Mouse (Mus musculus): ENCODE measurements at regions not wholly inside any gene's neighbourhood (a gene's known extent, or its start where the extent isn't known, plus 50 kb on each side); places are given as distances from the start of the nearest gene placed in this dataset.

- Histone ChIP-seq H3K9me3 (ENCODE audit: low read length) (no peaks in the 10 kb centered on the region), H3K4me1 (ENCODE audit: insufficient read depth) (no peaks in the 10 kb centered on the region), H3K4me3 (ENCODE audit: low read depth, low read length) (no peak overlapping the region), H3K27me3 (ENCODE audit: insufficient read depth, low read length) (no peaks in the 10 kb centered on the region), H3K9ac (replicated peaks) (no peak overlapping the region), H3K36me3 (replicated peaks; ENCODE audit: insufficient read depth, low read length) (no peaks in the 10 kb centered on the region), H3K4me2 (ENCODE audit: low read depth, low read length) (no peak overlapping the region), H3K27ac (ENCODE audit: low read depth) (no peak overlapping the region)
- TF ChIP-seq CTCF (IDR thresholded peaks at IDR 0.05; ENCODE audit: low read depth) (no peak), EP300 (IDR thresholded peaks at IDR 0.05; ENCODE audit: low read depth) (no peak)
- 80% methylated on average over 1 of the region's 1 CpGs for WGBS (ENCODE audit: insufficient replicate concordance)
- no peak for ATAC-seq
- DNase-seq: no peak
Measured at GRCm38 (mm10) chr16:78877941-78878340, 52.8 kb upstream of the Chodl start.

GRCm38 (mm10) chr16:78859006-78859405 lies 71.7 kb upstream of the Chodl start:
- no peak for ATAC-seq
- 70% methylated on average over 4 of the region's 4 CpGs for WGBS (ENCODE audit: insufficient replicate concordance)
- TF ChIP-seq EP300 (IDR thresholded peaks at IDR 0.05; ENCODE audit: low read depth) (no peak), CTCF (IDR thresholded peaks at IDR 0.05; ENCODE audit: low read depth) (no peak)

GRCm38 (mm10) chr16:78830957-78831356 lies 99.8 kb upstream of the Chodl start:
- H3K4me3 ChIP-seq (ENCODE audit: low read depth, low read length): no peak overlapping the region
- WGBS (ENCODE audit: insufficient replicate concordance): 67% methylated on average over 7 of the region's 7 CpGs
- H3K36me3 ChIP-seq (replicated peaks; ENCODE audit: insufficient read depth, low read length): no peaks in the 10 kb centered on the region
- no peak for DNase-seq
- H3K9ac ChIP-seq (replicated peaks): no peak overlapping the region
- ATAC-seq: no peak
- TF ChIP-seq CTCF (IDR thresholded peaks at IDR 0.05; ENCODE audit: low read depth) (no peak), EP300 (IDR thresholded peaks at IDR 0.05; ENCODE audit: low read depth) (no peak)
- H3K27me3 ChIP-seq (ENCODE audit: insufficient read depth, low read length): no peaks in the 10 kb centered on the region
- no peaks in the 10 kb centered on the region for H3K4me1 ChIP-seq (ENCODE audit: insufficient read depth)
- H3K9me3 ChIP-seq (ENCODE audit: low read length): no peaks in the 10 kb centered on the region
- H3K27ac ChIP-seq (ENCODE audit: low read depth): no peak overlapping the region
- no peak overlapping the region for H3K4me2 ChIP-seq (ENCODE audit: low read depth, low read length)

More at GRCm38 (mm10) chr16:78859006-78859405, 71.7 kb upstream of the Chodl start:
- H3K4me3 ChIP-seq (ENCODE audit: low read depth, low read length): no peak overlapping the region
- H3K9me3 ChIP-seq (ENCODE audit: low read length): no peaks in the 10 kb centered on the region
- no peaks in the 10 kb centered on the region for H3K4me1 ChIP-seq (ENCODE audit: insufficient read depth)
- no peak for DNase-seq
- no peak overlapping the region for H3K9ac ChIP-seq (replicated peaks)
- H3K27ac ChIP-seq (ENCODE audit: low read depth): no peak overlapping the region
- no peaks in the 10 kb centered on the region for H3K27me3 ChIP-seq (ENCODE audit: insufficient read depth, low read length)
- no peaks in the 10 kb centered on the region for H3K36me3 ChIP-seq (replicated peaks; ENCODE audit: insufficient read depth, low read length)
- no peak overlapping the region for H3K4me2 ChIP-seq (ENCODE audit: low read depth, low read length)

GRCm38 (mm10) chr16:78827739-78828138 lies 103.0 kb upstream of the Chodl start:
- H3K4me3 ChIP-seq (ENCODE audit: low read depth, low read length): no peak overlapping the region
- no peaks in the 10 kb centered on the region for H3K36me3 ChIP-seq (replicated peaks; ENCODE audit: insufficient read depth, low read length)
- no peaks in the 10 kb centered on the region for H3K9me3 ChIP-seq (ENCODE audit: low read length)
- DNase-seq (no peak), ATAC-seq (no peak)
- no peaks in the 10 kb centered on the region for H3K4me1 ChIP-seq (ENCODE audit: insufficient read depth)
- H3K27ac ChIP-seq (ENCODE audit: low read depth): no peak overlapping the region
- no peaks in the 10 kb centered on the region for H3K27me3 ChIP-seq (ENCODE audit: insufficient read depth, low read length)
- no peak overlapping the region for H3K9ac ChIP-seq (replicated peaks)
- TF ChIP-seq CTCF (IDR thresholded peaks at IDR 0.05; ENCODE audit: low read depth) (no peak), EP300 (IDR thresholded peaks at IDR 0.05; ENCODE audit: low read depth) (no peak)
- no peak overlapping the region for H3K4me2 ChIP-seq (ENCODE audit: low read depth, low read length)
- WGBS (ENCODE audit: insufficient replicate concordance): 40% methylated on average over 3 of the region's 3 CpGs

GRCm38 (mm10) chr16:78790064-78790463 lies 140.7 kb upstream of the Chodl start:
- WGBS (ENCODE audit: insufficient replicate concordance): 76% methylated on average over 2 of the region's 2 CpGs
- H3K4me1 ChIP-seq (ENCODE audit: insufficient read depth): no peaks in the 10 kb centered on the region
- no peak overlapping the region for H3K27ac ChIP-seq (ENCODE audit: low read depth)
- H3K9me3 ChIP-seq (ENCODE audit: low read length): no peaks in the 10 kb centered on the region
- no peak overlapping the region for H3K4me2 ChIP-seq (ENCODE audit: low read depth, low read length)
- H3K27me3 ChIP-seq (ENCODE audit: insufficient read depth, low read length): no peaks in the 10 kb centered on the region
- no peak for TF ChIP-seq EP300 (IDR thresholded peaks at IDR 0.05; ENCODE audit: low read depth)
- no peak for TF ChIP-seq CTCF (IDR thresholded peaks at IDR 0.05; ENCODE audit: low read depth)
- ATAC-seq: no peak
- H3K36me3 ChIP-seq (replicated peaks; ENCODE audit: insufficient read depth, low read length): no peaks in the 10 kb centered on the region
- no peak overlapping the region for H3K4me3 ChIP-seq (ENCODE audit: low read depth, low read length)
- no peak overlapping the region for H3K9ac ChIP-seq (replicated peaks)
- DNase-seq: no peak

- Histone ChIP-seq H3K9ac (replicated peaks) (no peak overlapping the region), H3K36me3 (replicated peaks; ENCODE audit: insufficient read depth, low read length) (no peaks in the 10 kb centered on the region), H3K4me2 (ENCODE audit: low read depth, low read length) (no peak overlapping the region), H3K27me3 (ENCODE audit: insufficient read depth, low read length) (no peaks in the 10 kb centered on the region), H3K4me3 (ENCODE audit: low read depth, low read length) (no peak overlapping the region), H3K27ac (ENCODE audit: low read depth) (no peak overlapping the region), H3K9me3 (ENCODE audit: low read length) (no peaks in the 10 kb centered on the region), H3K4me1 (ENCODE audit: insufficient read depth) (no peaks in the 10 kb centered on the region)
- no peak for DNase-seq
- TF ChIP-seq CTCF (IDR thresholded peaks at IDR 0.05; ENCODE audit: low read depth) (no peak), EP300 (IDR thresholded peaks at IDR 0.05; ENCODE audit: low read depth) (no peak)
- no peak for ATAC-seq
Measured at GRCm38 (mm10) chr16:78759226-78759625, 171.5 kb upstream of the Chodl start.

GRCm38 (mm10) chr16:78737902-78738301 lies 161.4 kb upstream of the D16Ertd472e start:
- no peaks in the 10 kb centered on the region for H3K27me3 ChIP-seq (ENCODE audit: insufficient read depth, low read length)
- 67% methylated on average over 4 of the region's 4 CpGs for WGBS (ENCODE audit: insufficient replicate concordance)
- no peak overlapping the region for H3K4me3 ChIP-seq (ENCODE audit: low read depth, low read length)
- H3K36me3 ChIP-seq (replicated peaks; ENCODE audit: insufficient read depth, low read length): no peaks in the 10 kb centered on the region
- H3K9me3 ChIP-seq (ENCODE audit: low read length): no peaks in the 10 kb centered on the region
- no peaks in the 10 kb centered on the region for H3K4me1 ChIP-seq (ENCODE audit: insufficient read depth)
- no peak overlapping the region for H3K9ac ChIP-seq (replicated peaks)
- TF ChIP-seq CTCF (IDR thresholded peaks at IDR 0.05; ENCODE audit: low read depth) (no peak), EP300 (IDR thresholded peaks at IDR 0.05; ENCODE audit: low read depth) (no peak)
- H3K27ac ChIP-seq (ENCODE audit: low read depth): no peak overlapping the region
- ATAC-seq: no peak
- DNase-seq: no peak
- H3K4me2 ChIP-seq (ENCODE audit: low read depth, low read length): no peak overlapping the region

Measured in liver, postnatal 0 days (tissue).